Mouse (Mus musculus) liver, adult 2 months (tissue): Measurements from ENCODE around the gene Tdrd12. TPM values are rescaled to one million over a fixed set of nuclear protein-coding genes. Genes with fewer than 3 reads are reported as not detected.

Experiments used
- DNase-seq: peaks from one replicate; pipeline ENCODE4 v3.0.0-alpha.2; 2011; ENCODE audit warnings: low read depth, low spot score; ENCODE audit errors: extremely low read depth
- H3K27ac ChIP-seq: fragments of 200-500 bp; replicated peaks from 2 replicates; pipeline ENCODE4 v1.5.1; 2012; ENCODE audit warnings: low read depth, mild to moderate bottlenecking, control low read depth, inconsistent platforms, low read length; ENCODE audit not compliant: insufficient read depth
- H3K27me3 ChIP-seq: fragments of 200-500 bp; 2 replicates; pipeline ENCODE4 v1.6.1; 2012; ENCODE audit warnings: mild to moderate bottlenecking, moderate library complexity, low read length, inconsistent platforms; ENCODE audit not compliant: control insufficient read depth, insufficient read depth
- H3K36me3 ChIP-seq: fragments of 200-500 bp; 2 replicates; pipeline ENCODE4 v1.6.1; 2012; ENCODE audit warnings: low read length, inconsistent platforms; ENCODE audit not compliant: control insufficient read depth, insufficient read depth
- H3K4me1 ChIP-seq: fragments of 200-500 bp; 2 replicates; pipeline ENCODE4 v1.6.1; 2011; ENCODE audit warnings: low read length; ENCODE audit not compliant: control insufficient read depth, insufficient read depth
- H3K4me3 ChIP-seq: fragments of 200-500 bp; 2 replicates; pipeline ENCODE4 v1.5.1; 2011; ENCODE audit warnings: low read depth, mild to moderate bottlenecking, control low read depth, low read length, moderate library complexity; ENCODE audit not compliant: insufficient read depth
- H3K79me2 ChIP-seq: fragments of 200-500 bp; 2 replicates; pipeline ENCODE4 v1.6.1; 2012; ENCODE audit warnings: inconsistent platforms, mild to moderate bottlenecking, low read length, moderate library complexity; ENCODE audit not compliant: control insufficient read depth, insufficient read depth
- H3K9ac ChIP-seq: fragments of 200-500 bp; 2 replicates; pipeline ENCODE4 v1.6.1; 2012; ENCODE audit warnings: low read depth, mild to moderate bottlenecking, control low read depth, inconsistent platforms, low read length
- CTCF ChIP-seq: fragments of 200-500 bp; IDR thresholded peaks from 2 replicates; pipeline ENCODE4 v1.5.1; 2011; ENCODE audit warnings: low read depth, low read length, control low read depth
- POLR2A ChIP-seq: fragments of 200-500 bp; IDR thresholded peaks from 2 replicates; pipeline ENCODE4 v1.6.1; 2011; ENCODE audit warnings: low read length, control low read depth; ENCODE audit not compliant: insufficient read depth; ENCODE audit errors: extremely low read depth
- WGBS: fragments of 180-500 bp; shearing (Covaris S2); methylation state at CpG from one replicate; pipeline ENCODE4 v1.1.7; 2018; 5-methylcytosine and 5-hydroxymethylcytosine counted together
- polyA plus RNA-seq: library from polyadenylated mRNA; depleted of rRNA; stranded (reverse); fragments of >200 nt; gene quantifications from 2 replicates; pipeline ENCODE4 v1.2.3, GENCODE M21; 2012
- total RNA-seq: library from RNA; depleted of rRNA; stranded (reverse); fragments of >200 nt; gene quantifications from 2 replicates; pipeline ENCODE4 v1.2.3, GENCODE M21; 2014

Gene Tdrd12
- total and polyA plus RNA-seq, 2 experiments: not detected

DNA sequence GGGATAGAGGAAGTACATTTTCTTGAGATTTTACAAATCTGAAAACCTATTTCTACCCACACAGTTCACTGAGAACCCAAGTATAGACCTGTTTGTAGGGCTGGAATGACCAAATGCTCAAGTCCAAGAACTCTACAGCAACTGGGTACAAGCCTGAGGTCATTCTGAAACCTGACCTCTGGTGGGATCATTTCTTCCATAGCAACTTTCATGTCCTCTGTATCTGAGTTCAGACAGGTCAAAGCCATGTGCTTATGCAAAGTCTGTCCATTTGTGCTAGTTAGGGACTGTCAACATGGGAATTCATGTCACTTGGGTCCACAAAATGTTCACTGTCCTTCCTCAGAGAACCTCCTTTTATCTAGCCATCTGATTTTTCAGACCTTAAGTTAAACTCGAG is 46.5 kb downstream of the Tdrd12 start:
- H3K9ac ChIP-seq: no peak overlapping the region
- H3K4me1 ChIP-seq: no peaks in the 10 kb centered on the region
- 96% methylated on average over 1 of the region's 1 CpGs for WGBS
- H3K79me2 ChIP-seq: no peaks in the 10 kb centered on the region
- no peaks in the 10 kb centered on the region for H3K27me3 ChIP-seq
- H3K36me3 ChIP-seq: no peaks in the 10 kb centered on the region
- no peak overlapping the region for H3K27ac ChIP-seq
- DNase-seq: no peak
- TF ChIP-seq CTCF (no peak), POLR2A (no peak)
- no peak overlapping the region for H3K4me3 ChIP-seq

DNA sequence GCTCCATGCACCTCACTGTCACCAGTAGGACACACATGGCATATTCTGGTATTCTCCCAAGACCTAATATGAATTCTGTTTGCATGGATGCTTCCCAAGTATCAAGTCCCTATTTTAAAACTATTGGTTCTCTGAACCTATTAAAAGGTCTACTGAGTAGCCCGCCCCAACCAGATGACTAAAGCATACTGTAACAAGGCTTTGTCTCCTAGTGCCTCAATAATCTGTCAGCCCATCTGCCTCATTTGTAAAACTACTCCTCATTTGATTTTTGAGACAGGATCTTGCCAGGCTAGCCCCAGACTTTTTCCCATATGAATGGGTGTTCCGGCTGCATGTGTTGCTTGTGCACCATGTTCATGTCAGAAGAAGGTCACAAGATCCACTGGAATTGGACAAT is 47.4 kb downstream of the Tdrd12 start:
- no peaks in the 10 kb centered on the region for H3K4me1 ChIP-seq
- no peak overlapping the region for H3K4me3 ChIP-seq
- TF ChIP-seq POLR2A: no peak
- TF ChIP-seq CTCF: no peak
- H3K36me3 ChIP-seq: no peaks in the 10 kb centered on the region
- no peaks in the 10 kb centered on the region for H3K27me3 ChIP-seq
- 97% methylated on average over 2 of the region's 2 CpGs for WGBS
- no peaks in the 10 kb centered on the region for H3K79me2 ChIP-seq
- H3K9ac ChIP-seq: no peak overlapping the region
- no peak overlapping the region for H3K27ac ChIP-seq
- DNase-seq: no peak

DNA sequence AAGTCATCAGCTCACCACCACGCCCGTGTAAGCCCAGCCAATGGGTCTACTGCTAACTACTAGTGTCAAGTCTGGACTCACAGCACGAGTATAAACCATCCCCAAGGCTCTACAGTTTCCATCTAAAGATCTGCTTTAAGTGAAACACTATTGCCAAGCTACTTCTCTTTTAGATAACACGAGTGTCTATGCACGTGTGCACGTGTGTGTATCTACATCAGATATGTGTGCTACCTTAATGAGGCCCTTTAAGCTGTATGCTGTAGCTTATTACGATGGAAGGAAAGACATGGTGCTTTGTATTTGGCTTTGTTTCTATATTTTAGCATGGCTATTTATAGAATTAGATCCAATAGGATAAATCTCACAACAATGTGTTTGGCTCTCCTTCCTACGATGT is 51.0 kb downstream of the Tdrd12 start:
- WGBS: 84% methylated on average over 8 of the region's 8 CpGs
- no peaks in the 10 kb centered on the region for H3K36me3 ChIP-seq
- H3K4me1 ChIP-seq: no peaks in the 10 kb centered on the region
- TF ChIP-seq CTCF (no peak), POLR2A (no peak)
- H3K27me3 ChIP-seq: no peaks in the 10 kb centered on the region
- DNase-seq: no peak
- no peaks in the 10 kb centered on the region for H3K79me2 ChIP-seq
- H3K27ac ChIP-seq: no peak overlapping the region
- no peak overlapping the region for H3K9ac ChIP-seq
- no peak overlapping the region for H3K4me3 ChIP-seq

DNA sequence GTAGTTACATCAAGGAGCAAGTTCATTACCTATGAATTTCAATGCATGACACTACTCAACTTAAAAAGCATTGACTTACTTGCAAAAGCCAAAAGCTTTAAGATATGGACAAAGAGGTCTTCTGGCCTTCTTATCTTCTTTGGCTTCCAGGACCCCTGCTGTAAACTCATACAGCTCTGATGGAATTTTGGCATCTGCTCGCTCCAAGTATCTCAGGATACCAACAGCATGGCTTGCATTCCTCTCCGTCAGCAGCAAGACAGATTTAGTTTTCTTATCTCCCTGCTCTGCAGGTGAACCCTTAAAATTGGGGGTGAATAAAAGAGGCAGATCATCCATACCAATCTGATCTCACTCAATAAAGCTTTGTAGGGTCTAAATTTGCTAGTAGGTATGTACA is 52.4 kb downstream of the Tdrd12 start:
- H3K4me1 ChIP-seq: no peaks in the 10 kb centered on the region
- WGBS: 87% methylated on average over 2 of the region's 2 CpGs
- TF ChIP-seq CTCF (no peak), POLR2A (no peak)
- H3K36me3 ChIP-seq: no peaks in the 10 kb centered on the region
- no peaks in the 10 kb centered on the region for H3K79me2 ChIP-seq
- no peak overlapping the region for H3K4me3 ChIP-seq
- DNase-seq: no peak
- H3K27me3 ChIP-seq: no peaks in the 10 kb centered on the region
- H3K9ac ChIP-seq: no peak overlapping the region
- no peak overlapping the region for H3K27ac ChIP-seq

- no peak for TF ChIP-seq POLR2A
- TF ChIP-seq CTCF: no peak
- Histone ChIP-seq H3K79me2 (no peaks in the 10 kb centered on the region), H3K27me3 (no peaks in the 10 kb centered on the region), H3K4me1 (no peaks in the 10 kb centered on the region), H3K27ac (no peak overlapping the region), H3K4me3 (no peak overlapping the region), H3K9ac (no peak overlapping the region), H3K36me3 (no peaks in the 10 kb centered on the region)
- 76% methylated on average over 2 of the region's 2 CpGs for WGBS
- DNase-seq: no peak
Measured at GRCm38 (mm10) chr7:35476457-35476856, 61.1 kb downstream of the Tdrd12 start.

DNA sequence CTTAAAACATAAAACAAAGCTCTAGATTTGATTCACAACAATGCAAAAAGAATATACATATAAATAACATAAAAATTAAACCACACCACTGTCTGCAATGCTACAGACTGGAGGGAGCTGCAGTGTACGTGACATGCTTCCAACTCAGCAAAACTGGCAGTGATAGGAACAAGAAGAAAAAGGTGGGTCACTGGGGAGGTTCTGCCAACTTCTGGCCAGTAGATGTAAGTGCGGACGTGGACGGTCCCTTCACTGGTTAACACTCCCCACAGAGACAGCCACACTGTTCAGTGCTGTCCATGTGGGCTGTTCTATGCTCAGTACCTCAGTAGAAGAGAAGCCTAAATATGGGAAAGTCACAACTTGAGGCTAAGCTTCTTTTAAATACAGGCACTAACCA is 66.8 kb downstream of the Tdrd12 start:
- H3K27ac ChIP-seq: no peak overlapping the region
- TF ChIP-seq CTCF (no peak), POLR2A (no peak)
- H3K79me2 ChIP-seq: no peaks in the 10 kb centered on the region
- no peak overlapping the region for H3K4me3 ChIP-seq
- no peaks in the 10 kb centered on the region for H3K4me1 ChIP-seq
- H3K36me3 ChIP-seq: no peaks in the 10 kb centered on the region
- DNase-seq: no peak
- WGBS: 50% methylated on average over 4 of the region's 4 CpGs
- no peak overlapping the region for H3K9ac ChIP-seq
- H3K27me3 ChIP-seq: no peaks in the 10 kb centered on the region
